Mouse (Mus musculus): ENCODE results near the gene Sdc4.

DNA sequence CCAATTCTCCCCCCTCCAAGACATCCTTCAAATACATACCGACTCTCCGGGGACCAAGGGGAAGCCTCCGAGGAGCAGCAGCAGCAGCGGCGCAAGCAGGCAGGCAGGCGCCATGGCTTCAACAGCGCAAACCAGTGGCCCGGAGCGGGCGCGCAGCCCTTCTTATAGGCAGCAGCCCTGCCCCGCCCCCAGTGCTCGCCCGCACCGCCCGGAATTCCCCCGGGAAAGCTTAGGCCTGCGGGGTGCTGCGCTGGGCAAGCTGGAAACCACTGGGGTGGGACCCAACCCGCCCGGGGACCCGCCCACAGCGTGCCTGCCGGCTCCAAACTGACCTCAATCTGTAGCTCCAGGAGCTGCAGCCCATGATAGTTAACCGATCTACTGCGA is 643 bp downstream of the Sdc4 start:
- TF ChIP-seq GATA1 (IDR thresholded peaks at IDR 0.05; ENCODE audit: low read length): no peak
- no peak for TF ChIP-seq TAL1 (IDR thresholded peaks at IDR 0.05; ENCODE audit: low read length)
